Mouse (Mus musculus): ENCODE results near the gene Sfi1.
"Not testable (repeated sequence)": the region's sequence is repeated elsewhere in the genome, so short reads cannot be mapped to it uniquely, and the experiment has no call there.

Gene Sfi1

DNA sequence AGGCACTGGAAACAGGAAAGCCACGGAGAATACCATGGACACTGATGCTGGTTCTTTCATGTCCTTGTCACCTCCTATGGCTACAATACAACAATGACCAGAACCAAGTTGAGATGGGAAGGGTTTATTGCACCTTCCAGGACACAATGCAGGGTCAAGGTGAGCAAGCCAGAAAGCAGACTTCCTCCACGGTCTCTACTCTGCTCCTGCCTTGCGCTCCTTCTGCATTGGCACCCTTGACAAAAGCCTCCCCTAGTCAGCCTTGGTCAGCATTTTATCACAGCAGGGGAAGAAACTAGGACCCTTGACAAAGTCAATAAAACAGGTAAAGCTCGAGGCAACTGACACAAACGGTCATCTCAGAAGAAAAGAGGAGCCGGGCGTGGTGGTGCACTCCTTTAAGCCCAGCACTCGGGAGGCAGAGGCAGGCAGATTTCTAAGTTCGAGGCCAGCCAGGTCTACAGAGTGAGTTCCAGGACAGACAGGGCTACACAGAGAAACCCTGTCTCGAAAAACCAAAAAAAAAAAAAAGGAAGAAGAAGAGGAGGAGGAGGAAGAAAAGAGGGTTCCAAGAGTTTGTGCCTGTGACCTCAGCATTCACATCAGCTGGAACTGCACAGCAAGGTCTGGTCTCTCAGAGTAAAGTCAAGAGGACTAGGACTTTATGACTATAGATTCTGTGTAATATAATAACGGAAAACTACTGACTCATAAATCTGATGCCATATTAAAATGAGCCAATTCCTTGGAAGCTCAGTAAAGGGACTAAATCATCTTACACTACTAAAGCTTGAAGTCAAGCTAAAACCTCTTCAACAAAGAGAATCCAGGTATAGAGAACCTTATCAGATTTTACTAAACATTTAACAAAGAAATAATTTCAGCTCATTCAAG is 19.6 kb downstream of the Sfi1 start:
- intact Hi-C loops (cut with DNase I) = not testable (repeated sequence)

GRCm38 (mm10) chr11:3172526-3172925 is 20.7 kb downstream of the Sfi1 start:
- intact Hi-C loops (cut with DNase I) = not testable (repeated sequence)

DNA sequence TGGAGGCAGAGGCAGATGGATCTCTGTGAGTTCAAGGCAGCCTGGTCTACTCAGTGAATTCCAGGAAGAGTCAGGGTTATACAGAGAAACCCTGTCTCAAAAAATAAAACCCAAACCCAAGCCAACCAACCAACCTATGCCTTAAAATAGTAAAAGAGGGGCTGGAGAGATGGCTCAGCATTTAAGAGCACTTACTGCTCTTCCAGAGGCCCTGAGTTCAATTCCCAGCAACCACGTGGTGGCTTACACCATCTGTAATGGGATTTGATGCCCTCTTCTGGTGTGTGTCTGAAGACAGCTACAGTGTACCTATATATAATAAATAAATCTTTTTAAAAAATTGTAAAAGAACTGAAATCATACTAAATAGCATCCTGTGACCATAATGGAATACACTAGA is 21.3 kb downstream of the Sfi1 start:
- intact Hi-C loops (cut with DNase I) = not testable (repeated sequence)

DNA sequence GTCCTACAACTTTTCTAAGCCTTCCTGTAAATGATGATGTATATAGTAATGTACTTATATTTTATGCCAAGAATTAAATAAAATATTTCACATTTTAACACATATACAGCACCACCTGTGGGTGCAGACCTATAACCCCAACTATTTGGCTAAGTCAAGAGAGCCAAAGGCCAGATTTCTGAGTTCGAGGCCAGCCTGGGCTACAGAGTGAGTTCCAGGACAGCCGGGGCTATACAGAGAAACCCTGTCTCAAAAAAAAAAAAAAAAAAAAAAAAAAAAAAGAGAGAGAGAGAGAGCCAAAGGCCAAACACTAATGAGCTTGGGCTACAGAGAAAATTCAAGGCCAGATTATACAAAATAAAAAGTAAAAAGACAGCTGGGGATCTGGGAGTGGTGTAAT is 24.2 kb downstream of the Sfi1 start:
- intact Hi-C loops (cut with DNase I) = not testable (repeated sequence)

GRCm38 (mm10) chr11:3167571-3168001 is 25.7 kb downstream of the Sfi1 start:
- intact Hi-C loops (cut with DNase I) = not testable (repeated sequence)

DNA sequence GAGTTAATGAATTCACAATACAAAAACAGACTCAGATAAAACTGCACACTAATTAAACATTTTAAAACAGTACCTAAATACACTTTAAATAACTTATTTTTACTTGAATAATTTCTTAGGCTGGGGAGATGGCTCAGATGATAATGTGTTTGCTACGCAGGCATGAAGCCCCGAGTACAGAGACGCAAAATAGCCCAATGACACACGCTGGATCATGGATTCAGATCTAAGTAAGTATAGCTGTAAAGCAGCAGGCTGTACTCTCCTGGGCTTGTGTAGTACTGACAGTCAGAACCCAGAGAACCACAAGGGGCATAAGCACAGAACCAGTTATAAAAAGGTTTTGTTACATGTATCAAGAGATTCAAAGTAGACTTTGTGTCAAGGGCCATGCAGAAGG is 26.1 kb downstream of the Sfi1 start:
- intact Hi-C loops (cut with DNase I) = not testable (repeated sequence)

- intact Hi-C loops (cut with DNase I) = not testable (repeated sequence)
Measured at GRCm38 (mm10) chr11:3166321-3166720, 26.9 kb downstream of the Sfi1 start.

GRCm38 (mm10) chr11:3165210-3165782 is 28.0 kb downstream of the Sfi1 start:
- intact Hi-C loops (cut with DNase I) = not testable (repeated sequence)

GRCm38 (mm10) chr11:3163661-3164060 is 29.6 kb downstream of the Sfi1 start:
- intact Hi-C loops (cut with DNase I) = not testable (repeated sequence)

- intact Hi-C loops (cut with DNase I) = not testable (repeated sequence)
Measured at GRCm38 (mm10) chr11:3163122-3163521, 30.1 kb downstream of the Sfi1 start.

- intact Hi-C loops (cut with DNase I) = not testable (repeated sequence)
Measured at GRCm38 (mm10) chr11:3162236-3162897, 30.9 kb downstream of the Sfi1 start.

GRCm38 (mm10) chr11:3161370-3161769 is 31.9 kb downstream of the Sfi1 start:
- intact Hi-C loops (cut with DNase I) = not testable (repeated sequence)

- intact Hi-C loops (cut with DNase I) = not testable (repeated sequence)
Measured at GRCm38 (mm10) chr11:3158800-3159199, 34.5 kb downstream of the Sfi1 start.

- intact Hi-C loops (cut with DNase I) = not testable (repeated sequence)
Measured at GRCm38 (mm10) chr11:3157996-3158395, 35.3 kb downstream of the Sfi1 start.

DNA sequence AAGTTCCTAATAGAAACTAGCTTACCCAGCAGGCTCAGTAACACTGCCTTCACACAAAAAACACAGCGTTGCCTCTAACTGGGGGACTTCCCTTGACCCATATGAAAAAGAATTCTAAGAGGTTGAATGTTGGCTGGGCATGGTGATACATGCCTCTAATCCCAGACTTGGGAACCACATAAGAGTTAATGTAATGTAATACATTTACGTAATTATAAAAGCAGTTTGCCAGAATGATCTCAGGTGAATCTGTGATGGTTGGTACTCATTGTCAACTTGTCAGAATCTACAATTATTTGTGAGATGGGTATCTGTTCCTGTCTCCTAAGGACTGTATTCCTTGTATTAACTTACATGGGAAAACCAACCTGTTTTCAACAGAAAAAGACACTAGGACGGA is 36.3 kb downstream of the Sfi1 start:
- intact Hi-C loops (cut with DNase I) = not testable (repeated sequence)

DNA sequence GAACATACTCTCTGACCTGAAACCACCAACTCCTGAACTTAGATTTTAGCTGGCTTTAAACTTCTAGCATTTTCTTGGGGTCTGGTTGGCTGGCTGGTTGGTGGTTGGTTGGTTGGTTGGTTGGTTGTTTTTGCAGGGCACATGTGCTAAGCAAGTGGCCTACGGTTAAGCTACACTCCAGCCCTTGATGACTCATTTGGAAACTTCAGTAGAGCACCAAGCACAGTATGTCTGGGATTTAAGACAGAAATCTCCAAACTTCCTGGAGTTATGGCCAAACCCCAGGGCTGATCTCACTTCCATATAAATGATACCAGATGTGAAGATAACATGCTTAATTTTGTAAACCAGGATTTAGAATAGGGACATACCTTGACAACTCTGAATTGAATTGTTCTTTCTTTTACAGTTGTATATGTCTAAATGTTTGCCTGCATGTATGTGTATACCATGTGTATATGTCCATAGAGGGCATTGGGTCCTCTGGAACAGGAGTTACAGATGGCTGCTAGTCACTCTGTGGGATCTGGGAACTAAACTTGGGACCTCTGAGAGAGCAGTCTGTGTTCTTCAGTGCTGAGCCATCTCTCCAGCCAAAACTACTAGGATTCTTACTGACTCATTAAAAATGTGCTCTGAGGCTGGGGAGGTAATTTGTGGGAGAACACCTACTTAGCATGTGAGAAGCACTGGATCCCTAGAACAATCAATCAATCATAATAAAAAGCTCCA is 39.4 kb downstream of the Sfi1 start:
- intact Hi-C loops (cut with DNase I) = not testable (repeated sequence)

DNA sequence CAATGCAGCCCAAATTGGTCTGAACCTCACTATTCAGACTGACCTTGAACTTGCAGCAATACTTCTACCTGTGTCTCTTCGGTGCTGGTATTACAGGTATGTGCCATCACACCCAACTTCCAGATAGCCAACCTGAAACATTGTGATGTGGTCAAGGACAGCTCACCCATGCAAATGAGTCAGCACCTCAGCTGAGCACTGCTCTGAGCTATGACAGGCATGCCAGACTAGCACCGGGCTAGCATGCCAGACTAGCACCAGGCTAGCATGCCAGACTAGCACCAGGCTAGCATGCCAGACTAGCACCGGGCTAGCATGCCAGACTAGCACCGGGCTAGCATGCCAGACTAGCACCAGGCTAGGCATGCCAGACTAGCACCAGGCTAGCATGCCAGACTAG is 41.9 kb downstream of the Sfi1 start:
- intact Hi-C loops (cut with DNase I) = not testable (repeated sequence)

GRCm38 (mm10) chr11:3150677-3151003 is 42.6 kb downstream of the Sfi1 start:
- intact Hi-C loops (cut with DNase I) = not testable (repeated sequence)

DNA sequence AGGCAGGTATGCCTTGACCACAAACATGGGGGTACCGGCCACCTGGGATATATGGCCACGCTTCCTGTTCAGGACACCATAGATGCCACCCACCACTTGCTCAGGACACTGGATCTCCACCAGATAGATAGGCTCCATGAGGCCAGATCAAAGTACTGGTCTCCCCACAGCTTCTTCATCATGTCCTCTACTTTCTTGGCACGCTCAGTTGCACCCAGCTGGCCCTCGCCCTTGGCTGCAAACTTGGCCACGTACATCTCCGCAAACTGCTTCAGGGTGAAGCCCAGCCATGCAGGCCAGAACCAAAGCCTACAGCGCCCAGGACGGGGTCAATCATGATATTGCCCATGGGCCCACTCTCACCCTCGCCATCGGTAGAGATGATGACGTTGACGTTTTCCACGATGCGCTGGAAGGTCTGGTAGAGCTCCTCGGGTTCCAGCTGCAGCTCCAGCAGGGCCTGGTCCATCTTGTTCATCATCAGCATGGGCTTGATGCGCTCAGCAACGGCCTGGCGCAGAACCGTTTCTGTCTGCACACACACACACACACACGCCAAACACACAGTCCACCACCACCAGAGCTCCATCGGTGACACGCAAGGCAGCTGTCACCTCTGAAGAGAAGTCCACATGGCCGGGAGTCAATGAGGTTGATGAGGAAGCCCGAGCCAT is 43.1 kb downstream of the Sfi1 start:
- intact Hi-C loops (cut with DNase I) = not testable (repeated sequence)

GRCm38 (mm10) chr11:3149471-3149870 is 43.8 kb downstream of the Sfi1 start:
- intact Hi-C loops (cut with DNase I) = not testable (repeated sequence)

GRCm38 (mm10) chr11:3146806-3147205 is 46.5 kb downstream of the Sfi1 start:
- intact Hi-C loops (cut with DNase I) = not testable (repeated sequence)

Data from adrenal gland (tissue).